Mouse (Mus musculus): Measurements from ENCODE around the gene Gatb. TPM values are rescaled to one million over a fixed set of nuclear protein-coding genes. Genes with fewer than 3 reads are reported as not detected.
A peak's percentile ranks its signal among the peaks of the same experiment; 100 is the strongest.
"Not testable (repeated sequence)": the region's sequence is repeated elsewhere in the genome, so short reads cannot be mapped to it uniquely, and the experiment has no call there.

Gatb gene
- total RNA-seq (2015; ENCODE audit: low replicate concordance) (2.1 TPM in 1 of 2 replicates, not detected in the other), total RNA-seq (2017; ENCODE audit: low replicate concordance) (1.4 and 2.4 TPM in 2 replicates)

DNA sequence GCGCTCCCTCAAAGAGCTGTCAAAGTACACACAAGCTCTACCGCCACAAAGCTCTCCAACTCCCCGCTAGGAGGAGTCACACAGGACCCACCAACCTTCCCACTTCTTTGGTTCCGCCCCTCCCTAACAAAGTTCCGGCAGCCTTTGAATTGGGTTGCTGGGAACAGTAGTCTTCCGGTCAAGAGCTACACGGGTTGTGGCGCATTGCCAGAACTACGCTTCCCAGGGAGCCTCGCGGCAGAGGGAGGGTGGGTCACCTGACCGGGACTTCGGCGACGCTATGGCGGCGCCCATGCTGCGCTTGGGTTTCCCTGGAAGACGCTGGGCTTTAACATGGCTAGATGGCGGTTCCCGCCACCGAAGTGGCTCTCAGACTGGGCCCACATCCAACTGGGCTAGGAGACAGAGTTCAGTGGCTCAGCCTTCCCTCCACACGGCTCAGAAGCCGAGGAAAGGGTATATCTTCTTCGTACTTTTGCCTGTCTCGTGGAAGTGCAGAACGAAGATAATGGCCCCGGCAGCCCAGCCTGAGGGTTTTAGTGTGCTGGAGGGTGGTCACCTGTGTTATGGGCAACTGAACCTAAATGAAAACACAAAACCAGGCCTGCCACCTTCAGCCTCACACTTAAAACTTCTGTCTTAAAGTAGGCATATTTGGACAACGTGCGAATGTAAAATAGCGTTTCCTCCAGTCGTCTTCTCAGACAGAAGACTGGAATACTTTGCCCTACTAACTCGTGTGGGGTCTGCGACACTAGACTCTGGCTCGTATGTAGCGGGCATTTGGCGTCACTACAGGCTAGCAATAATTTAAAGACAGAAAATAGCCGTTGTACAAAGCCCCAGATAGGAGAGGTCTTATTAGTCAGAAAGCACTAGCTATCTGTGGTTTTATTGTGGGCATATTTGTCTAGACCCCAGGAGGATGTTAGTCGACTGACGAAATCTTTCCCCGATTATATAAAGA, at the start of gene Gatb:
Gene Gatb (plus strand): TSS at position 256 of the 967 bp plus-strand sequence.
- peak; percentile 99 for ATAC-seq (replicated peaks; ENCODE audit: low FRiP score, poor library complexity, severe bottlenecking)

DNA sequence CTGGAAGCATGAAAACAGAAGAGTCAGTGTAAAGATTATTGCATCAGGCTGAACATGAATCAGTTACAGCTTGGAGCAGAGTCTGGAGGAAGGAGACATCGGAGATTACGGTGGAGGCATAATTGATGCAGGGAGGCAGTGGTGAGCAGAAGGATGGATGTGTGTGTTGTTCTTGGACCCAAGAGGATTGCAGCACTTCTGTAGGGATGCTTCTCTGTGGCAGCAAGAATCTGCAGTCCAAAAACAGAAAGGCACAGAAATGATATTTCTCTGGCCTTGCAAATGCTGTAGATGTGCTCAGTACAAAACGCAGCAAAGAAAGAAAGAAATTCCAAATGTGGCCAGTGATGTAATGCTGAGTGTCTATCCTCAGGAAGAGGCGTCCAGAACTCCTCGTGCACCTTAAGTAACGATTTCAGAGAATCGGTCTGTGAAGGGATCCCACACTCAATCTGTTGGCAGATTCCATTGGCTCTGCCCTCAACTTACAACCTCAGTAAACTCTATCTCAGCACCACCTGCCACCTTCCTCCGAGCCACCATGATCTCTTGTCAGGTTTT, 43.2 kb upstream of the Gatb start:
- no peak for ATAC-seq (replicated peaks; ENCODE audit: low FRiP score, poor library complexity, severe bottlenecking)

DNA sequence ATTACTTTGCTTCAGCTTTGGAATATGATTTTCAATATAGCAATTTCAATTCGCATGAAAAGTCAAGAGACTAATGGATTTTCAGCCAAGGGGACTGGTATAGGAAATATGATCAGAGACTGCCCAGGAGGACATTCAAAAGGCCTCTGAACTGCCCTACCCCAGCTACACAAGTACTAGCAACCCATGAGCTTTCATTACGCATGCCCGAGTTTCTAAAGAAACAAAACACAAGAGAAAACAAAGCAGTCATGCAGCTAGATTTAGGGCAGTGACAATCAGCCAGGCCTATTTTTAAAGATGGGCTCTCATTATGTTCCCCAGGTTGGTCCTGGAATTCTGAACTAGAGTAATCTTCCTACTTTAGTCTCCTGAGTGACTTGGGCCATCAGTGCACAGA, 41.5 kb upstream of the Gatb start:
- no peak for ATAC-seq (replicated peaks; ENCODE audit: low FRiP score, poor library complexity, severe bottlenecking)

DNA sequence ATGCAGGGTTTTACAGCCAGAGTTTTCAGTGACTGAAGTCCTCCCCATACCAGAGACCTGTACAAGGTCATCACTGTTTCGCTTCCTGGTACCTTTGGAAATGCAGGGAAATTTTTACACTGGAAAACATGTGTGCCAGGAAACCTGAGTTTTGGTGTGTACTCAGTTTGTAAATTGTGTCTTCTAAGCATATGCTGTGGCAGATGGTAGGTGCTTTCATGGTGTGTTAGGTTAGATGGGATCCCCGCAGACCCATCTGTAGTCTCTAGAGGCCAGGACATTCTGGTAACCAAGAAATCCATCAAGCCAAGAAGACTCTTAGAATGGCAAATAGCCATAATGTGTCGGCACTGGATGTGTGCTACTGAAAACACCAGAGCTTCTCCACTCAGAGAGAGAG, 38.9 kb upstream of the Gatb start:
- no peak for ATAC-seq (replicated peaks; ENCODE audit: low FRiP score, poor library complexity, severe bottlenecking)

DNA sequence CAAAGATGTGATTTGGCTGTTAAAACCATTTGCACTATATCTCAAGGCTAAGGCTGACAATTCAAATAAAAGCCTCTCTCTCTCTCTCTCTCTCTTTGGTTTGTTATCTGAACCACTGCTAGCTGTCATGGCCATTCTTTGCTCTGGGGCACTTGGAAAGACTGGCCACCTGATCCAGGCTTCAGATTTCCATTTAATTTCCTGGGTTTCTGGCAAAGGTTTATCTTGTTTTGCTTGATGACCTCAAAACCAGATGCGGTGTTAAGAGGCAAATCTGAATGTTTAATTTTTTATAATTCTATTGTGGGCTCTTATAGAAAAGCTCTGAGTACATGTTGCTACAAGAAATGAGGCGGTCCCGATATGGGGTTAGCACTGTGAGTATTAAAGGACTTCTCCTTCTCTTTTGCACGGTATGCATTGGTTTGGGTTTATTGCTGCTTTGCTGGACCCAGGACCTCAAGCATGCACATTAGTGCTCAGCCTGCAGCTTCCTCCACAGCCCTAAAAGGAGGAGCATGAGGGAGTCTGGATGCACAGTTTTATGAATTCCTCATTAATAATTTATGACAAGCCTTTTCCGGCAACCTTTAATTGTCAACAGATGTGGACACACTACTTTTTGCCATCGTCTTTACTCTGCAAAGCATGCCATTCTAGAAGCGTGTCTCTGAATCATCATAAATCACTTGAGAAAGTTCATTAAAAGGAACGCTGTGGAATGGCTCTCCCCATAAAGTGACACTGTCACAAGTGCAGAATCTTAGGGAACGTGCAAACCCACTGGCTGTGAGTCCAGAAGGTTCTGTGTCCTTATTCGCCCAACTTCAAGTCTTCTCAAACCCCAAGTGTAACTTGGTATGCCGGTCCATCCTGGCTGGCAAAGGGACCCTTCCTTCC, 38.0 kb upstream of the Gatb start:
- ATAC-seq (replicated peaks; ENCODE audit: low FRiP score, poor library complexity, severe bottlenecking) = no peak

DNA sequence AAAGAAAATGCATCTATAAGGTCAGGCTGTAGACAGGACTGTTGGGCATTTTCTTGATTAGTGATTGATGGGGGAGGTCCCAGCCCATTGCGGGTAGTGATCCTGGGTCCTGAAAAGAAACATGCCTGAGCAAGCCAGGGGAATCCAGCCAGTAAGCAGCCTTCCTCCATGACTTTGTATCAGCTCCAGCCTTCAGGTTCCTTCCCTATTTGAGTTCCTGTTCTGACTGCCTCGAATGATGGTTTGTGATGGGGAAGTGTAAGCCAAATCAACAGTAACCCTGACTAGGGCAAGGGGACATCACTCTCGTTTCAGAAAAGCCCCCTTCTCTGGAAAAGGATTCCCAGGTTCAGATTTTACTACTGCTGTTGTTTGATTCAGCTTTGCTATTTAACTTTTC, 31.2 kb upstream of the Gatb start:
- ATAC-seq (replicated peaks; ENCODE audit: low FRiP score, poor library complexity, severe bottlenecking) = no peak

DNA sequence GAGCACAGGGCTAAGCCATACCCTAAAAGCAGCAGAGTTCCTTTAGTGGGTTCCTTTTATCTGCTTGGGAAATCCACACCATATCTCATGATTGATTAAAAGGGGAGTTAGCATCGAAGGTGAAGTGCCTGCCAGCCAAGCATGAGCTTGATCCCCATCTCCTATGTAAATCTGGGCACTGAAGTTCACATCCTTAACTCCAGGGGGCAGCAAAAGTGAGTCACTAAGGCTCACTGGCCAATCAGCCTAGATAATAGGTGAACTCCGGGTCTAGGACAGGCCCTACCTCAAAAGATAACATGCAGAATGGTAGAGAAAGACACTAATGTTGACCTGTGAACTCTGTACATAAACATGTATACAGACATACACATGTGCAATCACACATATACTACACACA, 30.3 kb upstream of the Gatb start:
- ATAC-seq (replicated peaks; ENCODE audit: low FRiP score, poor library complexity, severe bottlenecking) = no peak

DNA sequence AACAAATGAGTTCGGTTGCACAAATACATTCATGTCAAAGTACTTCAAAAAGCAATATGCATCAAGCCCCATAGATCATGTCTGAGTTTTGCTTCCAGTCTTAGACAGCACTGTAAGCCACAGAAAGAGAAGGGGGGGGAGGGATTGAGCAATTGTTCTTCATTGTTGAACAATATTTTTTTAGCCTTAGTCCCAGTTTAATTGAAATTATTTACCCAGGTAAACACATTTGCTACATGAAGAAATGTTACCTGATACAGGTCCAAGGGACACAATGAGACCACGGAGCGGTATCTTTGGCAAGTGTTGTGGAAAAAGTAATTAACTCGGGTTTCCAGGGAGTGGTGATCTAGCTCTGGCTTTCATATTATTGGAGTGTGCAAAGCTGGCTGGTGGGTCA, 23.6 kb upstream of the Gatb start:
- no peak for ATAC-seq (replicated peaks; ENCODE audit: low FRiP score, poor library complexity, severe bottlenecking)

DNA sequence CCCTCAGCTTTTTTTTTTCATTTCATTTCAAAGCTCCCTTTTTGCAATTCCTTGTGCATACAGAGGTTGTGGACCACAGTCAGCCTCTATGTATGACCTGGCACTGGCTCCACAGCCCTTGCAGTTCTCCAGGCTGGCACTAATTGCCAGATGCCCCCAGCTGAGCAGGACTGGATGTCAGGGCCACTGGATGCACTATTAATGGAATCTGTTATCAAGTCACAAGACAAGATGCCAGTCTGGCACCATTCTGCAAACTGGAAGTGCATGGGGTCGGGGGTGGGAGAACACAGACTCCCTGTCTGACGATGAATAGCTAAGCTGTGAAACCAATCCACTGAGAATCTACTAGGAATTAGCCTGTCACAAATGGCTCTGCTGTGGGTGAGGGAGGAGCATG, 22.6 kb upstream of the Gatb start:
- no peak for ATAC-seq (replicated peaks; ENCODE audit: low FRiP score, poor library complexity, severe bottlenecking)

DNA sequence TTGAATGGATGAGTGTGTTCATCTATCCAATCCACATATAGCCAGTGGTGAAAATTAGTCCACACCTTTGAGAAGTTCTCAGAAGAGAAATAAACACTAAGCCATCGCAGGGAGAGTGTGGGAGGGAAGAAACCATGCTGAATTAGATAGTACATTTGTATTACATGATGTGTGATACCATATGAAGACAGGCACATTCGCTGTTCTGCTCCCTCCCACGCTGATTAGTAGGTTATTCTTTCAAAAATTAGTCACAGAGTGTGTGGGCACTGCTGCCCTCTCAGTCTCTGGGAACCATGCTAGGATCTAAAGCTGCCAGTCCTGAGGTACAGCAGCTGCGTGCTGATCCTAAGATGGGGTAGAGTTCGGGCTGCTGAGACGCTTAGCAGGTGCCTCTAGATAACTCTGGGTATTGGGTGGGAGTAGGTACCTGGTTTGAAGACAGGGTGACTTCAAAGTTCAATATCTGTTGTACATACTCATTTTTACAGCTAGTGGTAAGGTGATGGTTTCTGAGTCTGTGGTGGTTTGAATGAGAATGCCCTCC, 20.1 kb upstream of the Gatb start:
- no peak for ATAC-seq (replicated peaks; ENCODE audit: low FRiP score, poor library complexity, severe bottlenecking)

DNA sequence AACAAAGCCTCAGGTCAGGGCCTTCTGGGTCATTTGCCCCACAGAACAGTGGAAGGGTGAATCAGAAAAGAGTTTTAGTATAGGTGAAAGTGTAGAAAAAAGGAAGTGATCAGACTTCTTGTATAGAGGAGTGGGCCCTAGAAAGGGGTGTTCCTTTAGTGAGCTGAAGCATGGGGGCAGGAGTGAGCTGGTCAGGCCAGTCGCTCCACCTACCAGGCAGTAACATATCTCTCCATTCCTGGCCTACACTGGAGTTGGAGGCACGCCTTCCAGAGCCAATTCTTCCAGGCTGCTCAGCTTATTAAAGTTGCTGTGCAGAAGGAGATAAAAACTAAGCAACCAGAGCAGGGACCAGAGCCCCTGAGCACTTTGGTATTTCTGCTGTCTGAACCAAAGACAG, 9.3 kb upstream of the Gatb start:
- no peak for ATAC-seq (replicated peaks; ENCODE audit: low FRiP score, poor library complexity, severe bottlenecking)

DNA sequence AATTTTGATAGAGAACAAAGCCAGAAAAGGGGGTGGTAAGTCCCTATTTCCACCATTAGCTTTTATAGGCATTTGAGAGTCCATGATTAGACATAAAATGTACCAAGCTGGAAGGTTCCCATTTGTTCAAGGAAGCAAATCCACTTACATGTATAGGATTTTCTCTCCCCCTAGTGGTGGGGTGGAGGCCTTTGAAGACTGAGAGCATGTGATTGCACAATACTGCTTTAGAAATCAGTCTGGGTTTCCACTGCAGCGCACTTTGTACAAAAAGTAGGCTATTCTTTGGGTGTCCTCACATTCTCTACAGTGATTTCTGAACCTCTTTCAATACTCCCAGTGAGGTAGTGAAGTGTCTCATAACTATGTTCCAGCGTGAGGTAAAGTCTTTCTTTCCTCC, 2.6 kb upstream of the Gatb start:
- no peak for ATAC-seq (replicated peaks; ENCODE audit: low FRiP score, poor library complexity, severe bottlenecking)

DNA sequence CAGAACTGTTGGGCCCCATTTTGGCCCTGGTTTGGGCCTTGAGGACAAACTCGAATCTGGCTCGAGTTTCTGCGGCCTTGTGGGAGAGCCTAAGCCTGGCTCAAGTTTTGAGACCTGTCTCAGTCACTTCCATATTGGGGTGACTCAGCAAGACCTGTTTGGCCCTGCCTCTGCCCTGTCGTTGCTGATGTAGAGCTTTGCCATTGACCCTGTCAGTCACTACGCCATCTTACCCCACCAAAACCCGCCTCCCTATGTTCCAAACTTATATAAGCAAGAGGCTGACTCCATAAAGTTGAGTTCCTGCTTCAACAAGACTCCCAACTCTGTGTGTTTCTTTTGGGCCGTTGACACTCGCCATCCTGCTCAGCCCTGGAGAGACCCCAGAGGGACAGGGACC, 1.4 kb upstream of the Gatb start:
- ATAC-seq (replicated peaks; ENCODE audit: low FRiP score, poor library complexity, severe bottlenecking) = not testable (repeated sequence)

DNA sequence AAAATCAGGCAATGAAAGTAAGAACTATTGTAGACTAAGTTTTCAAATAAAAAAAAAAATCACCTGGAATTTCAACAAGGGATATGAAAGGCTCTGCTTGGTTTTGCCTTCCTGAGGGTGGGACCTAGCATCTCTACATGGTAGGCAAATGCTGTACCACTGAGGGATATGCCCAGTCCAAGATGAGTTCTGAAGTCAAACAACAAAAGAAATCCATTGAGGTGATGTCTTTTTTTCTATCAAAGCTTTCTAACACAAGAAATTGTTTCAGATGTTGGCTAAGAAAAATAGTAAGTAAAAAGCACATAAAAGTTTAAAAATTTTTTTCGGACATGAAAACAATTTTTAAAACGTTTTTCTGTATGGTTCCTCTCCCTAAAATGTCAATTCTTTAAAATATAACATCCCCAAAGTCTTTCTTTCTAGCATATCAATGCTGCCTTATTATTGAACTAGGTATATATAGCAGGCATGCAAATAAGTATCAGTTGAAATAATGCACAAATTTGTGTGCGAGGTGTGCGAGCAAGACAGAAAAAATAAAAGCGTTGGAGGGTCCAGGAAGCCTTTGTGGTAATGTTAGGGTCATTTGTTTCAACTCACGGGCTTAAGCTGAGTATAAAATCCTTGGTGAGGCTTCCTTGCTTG, 579 bp upstream of the Gatb start:
- ATAC-seq (replicated peaks; ENCODE audit: low FRiP score, poor library complexity, severe bottlenecking) = peak; percentile 23; the same call in 1 of the 2 replicates

DNA sequence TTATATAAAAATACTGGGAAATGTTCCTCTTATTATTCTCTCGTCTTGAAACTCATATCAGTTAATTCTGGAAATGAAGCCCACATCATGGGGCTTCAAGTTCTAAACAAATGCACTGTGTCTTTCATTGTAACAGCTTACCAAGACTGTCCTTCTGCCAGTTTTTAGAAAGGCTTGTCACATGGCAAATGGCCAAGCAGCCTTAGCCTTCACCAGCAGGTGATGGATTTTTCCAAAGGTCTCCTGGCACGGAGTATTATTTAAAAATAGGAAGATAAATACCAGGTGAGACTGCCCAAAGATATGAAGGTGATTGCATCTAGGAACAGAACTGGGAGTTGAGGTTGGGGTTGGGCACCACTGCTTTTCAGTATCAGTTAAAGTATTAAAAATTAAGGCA, 8.8 kb downstream of the Gatb start:
- no peak for ATAC-seq (replicated peaks; ENCODE audit: low FRiP score, poor library complexity, severe bottlenecking)

DNA sequence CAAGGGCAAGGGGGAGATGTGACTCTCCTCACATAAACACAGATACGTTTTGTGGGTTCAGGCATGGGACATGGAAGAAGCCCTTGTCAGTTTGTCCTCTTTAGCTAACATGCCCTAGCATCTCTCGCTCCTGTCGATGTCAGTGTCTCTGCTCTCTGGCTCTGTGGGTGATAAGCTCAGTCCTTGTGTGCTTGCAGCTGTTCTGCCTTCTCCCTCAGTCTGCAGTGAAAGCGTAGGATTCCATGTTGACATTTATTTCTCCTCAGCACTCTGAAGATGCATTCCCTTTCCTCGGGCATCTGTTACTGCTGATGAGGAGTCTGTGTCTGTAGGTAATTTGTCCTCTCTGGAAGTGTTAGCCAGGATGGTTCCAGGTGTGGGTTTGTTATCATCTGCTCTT, 9.3 kb downstream of the Gatb start:
- ATAC-seq (replicated peaks; ENCODE audit: low FRiP score, poor library complexity, severe bottlenecking) = no peak

DNA sequence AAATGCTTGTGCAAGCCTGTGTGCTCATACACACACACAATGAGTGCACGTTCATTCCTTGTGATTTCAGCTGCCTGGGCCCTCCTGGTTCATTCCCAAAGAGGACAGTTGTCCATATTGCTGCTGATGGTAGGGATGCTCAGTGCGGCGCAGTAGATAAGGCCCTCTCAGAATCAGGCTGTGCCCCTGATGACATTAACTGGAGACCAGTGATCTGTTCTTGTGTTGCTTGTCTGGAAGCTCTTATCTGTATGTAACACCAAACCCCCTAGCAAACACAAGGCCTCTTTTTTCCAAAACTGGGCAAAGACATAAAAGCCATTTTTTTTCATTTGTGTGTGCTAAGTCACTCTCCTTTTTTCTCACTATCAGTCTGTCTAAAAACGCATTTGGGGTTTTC, 11.0 kb downstream of the Gatb start:
- no peak for ATAC-seq (replicated peaks; ENCODE audit: low FRiP score, poor library complexity, severe bottlenecking)

DNA sequence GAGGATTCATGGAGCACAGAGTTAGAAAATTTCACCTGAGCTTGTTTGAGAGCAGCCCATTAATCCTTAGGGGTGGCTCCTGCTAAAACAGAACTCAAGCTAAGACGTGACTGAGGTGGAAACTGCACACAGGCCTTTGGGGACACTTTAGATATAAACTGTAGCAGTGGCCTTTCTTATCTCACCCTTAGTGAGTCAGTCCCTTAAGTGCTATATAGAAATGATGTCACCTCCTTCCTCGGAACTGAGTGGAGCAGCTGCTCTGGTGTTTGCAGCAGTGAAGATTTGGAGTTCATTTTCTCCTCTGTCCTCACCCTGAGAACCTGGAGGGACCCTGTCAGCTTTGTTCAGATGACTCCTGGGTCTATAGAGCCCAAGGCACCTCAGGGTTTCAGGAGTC, 14.8 kb downstream of the Gatb start:
- ATAC-seq (replicated peaks; ENCODE audit: low FRiP score, poor library complexity, severe bottlenecking) = no peak

DNA sequence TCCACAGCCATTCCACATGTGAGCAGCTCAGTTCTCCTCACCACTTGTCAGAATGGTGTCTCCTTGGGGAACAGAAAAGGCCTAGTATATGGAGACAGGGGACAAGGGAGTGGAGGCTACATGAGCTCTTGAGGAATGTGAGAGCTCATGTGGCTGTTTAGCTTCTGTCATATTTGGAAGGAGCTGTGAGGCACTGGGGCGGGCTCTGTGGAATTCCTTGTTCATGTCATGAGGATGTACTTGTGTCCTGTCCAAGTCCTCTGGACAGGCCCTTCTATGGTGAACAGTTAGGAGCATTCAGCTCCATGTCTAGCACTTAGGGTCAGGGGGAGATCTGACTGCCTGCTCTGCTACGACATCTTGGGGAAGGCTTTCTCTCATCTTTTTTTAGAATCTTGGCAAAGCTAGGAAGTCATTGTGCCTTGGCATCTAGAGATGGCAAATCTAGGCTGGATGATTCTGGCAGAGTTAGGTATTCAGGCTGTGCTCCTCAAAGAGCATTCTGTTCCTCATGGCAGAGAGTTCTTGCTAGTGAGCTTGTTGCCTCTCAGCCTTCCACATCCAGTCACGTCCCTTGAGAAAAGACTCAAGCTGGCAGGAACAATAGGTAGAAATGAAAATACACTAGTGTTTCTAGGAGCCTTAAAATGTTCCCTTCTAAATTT, 16.3 kb downstream of the Gatb start:
- ATAC-seq (replicated peaks; ENCODE audit: low FRiP score, poor library complexity, severe bottlenecking) = no peak
